Mouse (Mus musculus): ENCODE measurements around the gene Gm49425. TPM values are rescaled to one million over a fixed set of nuclear protein-coding genes. Genes with fewer than 3 reads are reported as not detected.

Gene Gm49425
- polyA plus RNA-seq, 1 experiment from 2014 or later: not detected

GRCm38 (mm10) chr15:101495266-101495665, 21.8 kb downstream of the Gm49425 start:
- no peak for ATAC-seq (replicated peaks; ENCODE audit: extremely low read depth, insufficient read depth, low FRiP score)
- Histone ChIP-seq H3K4me2 (ENCODE audit: low read depth, low read length) (no peak overlapping the region), H3K4me1 (ENCODE audit: control insufficient read depth, insufficient read depth, low read length) (0 out of 2 replicates have a peak, but pooled peaks cover 4% of the 10 kb centered on the region), H3K27ac (ENCODE audit: low read length) (no peak overlapping the region), H3K9ac (ENCODE audit: low read length) (no peak overlapping the region), H3K36me3 (ENCODE audit: control insufficient read depth, insufficient read depth) (no peaks in the 10 kb centered on the region), H3K9me3 (replicated peaks; ENCODE audit: control insufficient read depth, low read length) (no peaks in the 10 kb centered on the region), H3K4me3 (ENCODE audit: low read length) (no peak overlapping the region), H3K27me3 (ENCODE audit: control insufficient read depth, insufficient read depth, low read length) (no peaks in the 10 kb centered on the region)
- WGBS: 80% methylated on average over 8 of the region's 8 CpGs

GRCm38 (mm10) chr15:101494203-101494602, 22.9 kb downstream of the Gm49425 start:
- WGBS: 65% methylated on average over 1 of the region's 1 CpGs
- no peak overlapping the region for H3K4me3 ChIP-seq (ENCODE audit: low read length)
- ATAC-seq (replicated peaks; ENCODE audit: extremely low read depth, insufficient read depth, low FRiP score): no peak

GRCm38 (mm10) chr15:101493713-101494112, 23.3 kb downstream of the Gm49425 start:
- Histone ChIP-seq H3K4me1 (ENCODE audit: control insufficient read depth, insufficient read depth, low read length) (0 out of 2 replicates have a peak, but pooled peaks cover 4% of the 10 kb centered on the region), H3K4me2 (ENCODE audit: low read depth, low read length) (no peak overlapping the region), H3K4me3 (ENCODE audit: low read length) (no peak overlapping the region), H3K27me3 (ENCODE audit: control insufficient read depth, insufficient read depth, low read length) (no peaks in the 10 kb centered on the region), H3K27ac (ENCODE audit: low read length) (no peak overlapping the region), H3K9me3 (replicated peaks; ENCODE audit: control insufficient read depth, low read length) (no peaks in the 10 kb centered on the region), H3K9ac (ENCODE audit: low read length) (no peak overlapping the region), H3K36me3 (ENCODE audit: control insufficient read depth, insufficient read depth) (no peaks in the 10 kb centered on the region)
- ATAC-seq (replicated peaks; ENCODE audit: extremely low read depth, insufficient read depth, low FRiP score): no peak
- 93% methylated on average over 6 of the region's 6 CpGs for WGBS

More at GRCm38 (mm10) chr15:101494203-101494602, 22.9 kb downstream of the Gm49425 start:
- Histone ChIP-seq H3K27me3 (ENCODE audit: control insufficient read depth, insufficient read depth, low read length) (no peaks in the 10 kb centered on the region), H3K36me3 (ENCODE audit: control insufficient read depth, insufficient read depth) (no peaks in the 10 kb centered on the region), H3K9ac (ENCODE audit: low read length) (no peak overlapping the region), H3K4me2 (ENCODE audit: low read depth, low read length) (no peak overlapping the region), H3K27ac (ENCODE audit: low read length) (no peak overlapping the region), H3K9me3 (replicated peaks; ENCODE audit: control insufficient read depth, low read length) (no peaks in the 10 kb centered on the region), H3K4me1 (ENCODE audit: control insufficient read depth, insufficient read depth, low read length) (0 out of 2 replicates have a peak, but pooled peaks cover 4% of the 10 kb centered on the region)

GRCm38 (mm10) chr15:101492718-101493117, 24.3 kb downstream of the Gm49425 start:
- WGBS: 28% methylated on average over 8 of the region's 8 CpGs
- no peaks in the 10 kb centered on the region for H3K9me3 ChIP-seq (replicated peaks; ENCODE audit: control insufficient read depth, low read length)
- H3K4me2 ChIP-seq (ENCODE audit: low read depth, low read length): no peak overlapping the region
- H3K9ac ChIP-seq (ENCODE audit: low read length): no peak overlapping the region
- H3K4me1 ChIP-seq (ENCODE audit: control insufficient read depth, insufficient read depth, low read length): 0 out of 2 replicates have a peak, but pooled peaks cover 4% of the 10 kb centered on the region
- no peak overlapping the region for H3K4me3 ChIP-seq (ENCODE audit: low read length)
- no peaks in the 10 kb centered on the region for H3K36me3 ChIP-seq (ENCODE audit: control insufficient read depth, insufficient read depth)
- no peak overlapping the region for H3K27ac ChIP-seq (ENCODE audit: low read length)
- ATAC-seq (replicated peaks; ENCODE audit: extremely low read depth, insufficient read depth, low FRiP score): no peak
- H3K27me3 ChIP-seq (ENCODE audit: control insufficient read depth, insufficient read depth, low read length): no peaks in the 10 kb centered on the region

GRCm38 (mm10) chr15:101491431-101491830, 25.6 kb downstream of the Gm49425 start, which contains the start of gene Krt83:
Gene Krt83, minus strand, starts transcription at chr15:101491512.
- no peak within 1 kb of the TSS for H3K27ac ChIP-seq (ENCODE audit: low read length)
- no peak within 1 kb of the TSS for H3K9ac ChIP-seq (ENCODE audit: low read length)
- H3K4me1 ChIP-seq (ENCODE audit: control insufficient read depth, insufficient read depth, low read length): 0 out of 2 replicates have a peak, but pooled peaks cover 4% of the 10 kb centered on the region
- no peak within 1 kb of the TSS for H3K4me2 ChIP-seq (ENCODE audit: low read depth, low read length)
- H3K36me3 ChIP-seq (ENCODE audit: control insufficient read depth, insufficient read depth): no peaks in the 10 kb centered on the region
- 90% methylated on average over 6 of the region's 6 CpGs for WGBS
- ATAC-seq (replicated peaks; ENCODE audit: extremely low read depth, insufficient read depth, low FRiP score): no peak
- H3K9me3 ChIP-seq (replicated peaks; ENCODE audit: control insufficient read depth, low read length): no peaks in the 10 kb centered on the region
- no peaks in the 10 kb centered on the region for H3K27me3 ChIP-seq (ENCODE audit: control insufficient read depth, insufficient read depth, low read length)
- H3K4me3 ChIP-seq (ENCODE audit: low read length): no peak within 1 kb of the TSS

- H3K36me3 ChIP-seq (ENCODE audit: control insufficient read depth, insufficient read depth): no peaks in the 10 kb centered on the region
- no peaks in the 10 kb centered on the region for H3K27me3 ChIP-seq (ENCODE audit: control insufficient read depth, insufficient read depth, low read length)
- H3K4me1 ChIP-seq (ENCODE audit: control insufficient read depth, insufficient read depth, low read length): no peaks in the 10 kb centered on the region
- no peak overlapping the region for H3K9ac ChIP-seq (ENCODE audit: low read length)
- no peak overlapping the region for H3K27ac ChIP-seq (ENCODE audit: low read length)
- H3K4me2 ChIP-seq (ENCODE audit: low read depth, low read length): no peak overlapping the region
- 73% methylated on average over 11 of the region's 11 CpGs for WGBS
- ATAC-seq (replicated peaks; ENCODE audit: extremely low read depth, insufficient read depth, low FRiP score): no peak
- no peak overlapping the region for H3K4me3 ChIP-seq (ENCODE audit: low read length)
- no peaks in the 10 kb centered on the region for H3K9me3 ChIP-seq (replicated peaks; ENCODE audit: control insufficient read depth, low read length)
Observed at GRCm38 (mm10) chr15:101485911-101486635, 31.0 kb downstream of the Gm49425 start.

- no peak overlapping the region for H3K4me3 ChIP-seq (ENCODE audit: low read length)
- no peak overlapping the region for H3K9ac ChIP-seq (ENCODE audit: low read length)
- no peaks in the 10 kb centered on the region for H3K9me3 ChIP-seq (replicated peaks; ENCODE audit: control insufficient read depth, low read length)
- no peaks in the 10 kb centered on the region for H3K4me1 ChIP-seq (ENCODE audit: control insufficient read depth, insufficient read depth, low read length)
- peaks cover under 1% of the 10 kb centered on the region; the same call in 1 of the 2 replicates for H3K27me3 ChIP-seq (ENCODE audit: control insufficient read depth, insufficient read depth, low read length)
- no peak for ATAC-seq (replicated peaks; ENCODE audit: extremely low read depth, insufficient read depth, low FRiP score)
- H3K36me3 ChIP-seq (ENCODE audit: control insufficient read depth, insufficient read depth): no peaks in the 10 kb centered on the region
- H3K4me2 ChIP-seq (ENCODE audit: low read depth, low read length): no peak overlapping the region
- H3K27ac ChIP-seq (ENCODE audit: low read length): no peak overlapping the region
- 82% methylated on average over 1 of the region's 1 CpGs for WGBS
Observed at GRCm38 (mm10) chr15:101484939-101485338, 32.1 kb downstream of the Gm49425 start.

- Histone ChIP-seq H3K27me3 (ENCODE audit: control insufficient read depth, insufficient read depth, low read length) (peaks cover 12% of the 10 kb centered on the region), H3K4me2 (ENCODE audit: low read depth, low read length) (no peak overlapping the region), H3K27ac (ENCODE audit: low read length) (no peak overlapping the region), H3K4me3 (ENCODE audit: low read length) (no peak overlapping the region), H3K9ac (ENCODE audit: low read length) (no peak overlapping the region), H3K36me3 (ENCODE audit: control insufficient read depth, insufficient read depth) (no peaks in the 10 kb centered on the region), H3K4me1 (ENCODE audit: control insufficient read depth, insufficient read depth, low read length) (peaks cover 3% of the 10 kb centered on the region; the same call in 1 of the 2 replicates), H3K9me3 (replicated peaks; ENCODE audit: control insufficient read depth, low read length) (no peaks in the 10 kb centered on the region)
- ATAC-seq (replicated peaks; ENCODE audit: extremely low read depth, insufficient read depth, low FRiP score): no peak
- 58% methylated on average over 1 of the region's 1 CpGs for WGBS
Observed at GRCm38 (mm10) chr15:101483646-101484045, 33.4 kb downstream of the Gm49425 start.

- Histone ChIP-seq H3K9me3 (replicated peaks; ENCODE audit: control insufficient read depth, low read length) (no peaks in the 10 kb centered on the region), H3K36me3 (ENCODE audit: control insufficient read depth, insufficient read depth) (no peaks in the 10 kb centered on the region), H3K4me1 (ENCODE audit: control insufficient read depth, insufficient read depth, low read length) (peaks cover 3% of the 10 kb centered on the region; the same call in 1 of the 2 replicates), H3K27ac (ENCODE audit: low read length) (no peak overlapping the region), H3K4me3 (ENCODE audit: low read length) (no peak overlapping the region), H3K9ac (ENCODE audit: low read length) (no peak overlapping the region), H3K4me2 (ENCODE audit: low read depth, low read length) (no peak overlapping the region), H3K27me3 (ENCODE audit: control insufficient read depth, insufficient read depth, low read length) (peaks cover 16% of the 10 kb centered on the region)
- WGBS: 35% methylated on average over 4 of the region's 4 CpGs
- no peak for ATAC-seq (replicated peaks; ENCODE audit: extremely low read depth, insufficient read depth, low FRiP score)
Observed at GRCm38 (mm10) chr15:101482056-101482455, 35.0 kb downstream of the Gm49425 start.

Data from heart, embryonic 16.5 days (tissue).